Mouse (Mus musculus): ENCODE data around the gene Fryl.

- TF ChIP-seq CTCF (IDR thresholded peaks at IDR 0.05; ENCODE audit: borderline replicate concordance, extremely low read depth, insufficient read depth, insufficient read length) (no peak), POLR2A (IDR thresholded peaks at IDR 0.05; ENCODE audit: borderline replicate concordance, extremely low read depth, insufficient read depth, insufficient read length, poor library complexity, severe bottlenecking) (no peak)
Measured at GRCm38 (mm10) chr5:73295016-73295415, 38.6 kb upstream of the Fryl start.

Data from brain, embryonic 14.5 days (tissue).